Mouse (Mus musculus) urinary bladder, postnatal 4 days (tissue): ENCODE results near the gene Gm21936.
"Not testable (repeated sequence)": the region's sequence is repeated elsewhere in the genome, so short reads cannot be mapped to it uniquely, and the experiment has no call there.

Experiments used
- DNase-seq, 2 experiments: peaks; one replicate each; pipeline ENCODE4 v3.0.0; 2021 to 2022; ENCODE audit warnings: low spot score in 2 of 2

Gene Gm21936

DNA sequence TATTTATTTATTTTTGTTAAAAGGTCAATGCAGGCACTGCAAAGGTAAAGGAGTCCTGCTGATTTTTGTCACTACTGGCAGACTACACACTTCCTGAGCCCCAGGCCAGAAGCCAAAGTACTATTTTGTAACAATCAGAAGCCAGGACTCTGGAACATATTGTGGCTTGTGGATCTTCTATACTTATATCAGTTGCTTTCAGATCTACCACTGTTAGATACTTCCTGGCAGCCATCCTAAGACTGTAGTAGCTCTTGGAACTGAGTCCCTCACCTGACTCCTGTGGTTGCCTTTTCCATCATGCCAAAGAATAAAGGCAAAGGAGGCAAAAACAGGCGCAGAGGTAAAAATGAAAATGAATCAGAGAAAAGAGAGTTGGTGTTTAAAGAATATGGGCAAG lies at the start of gene Gm21936:
TSS of gene Gm21936 (plus strand) at position 301 of the 400 bp plus-strand sequence.
- not testable (repeated sequence) for DNase-seq

DNA sequence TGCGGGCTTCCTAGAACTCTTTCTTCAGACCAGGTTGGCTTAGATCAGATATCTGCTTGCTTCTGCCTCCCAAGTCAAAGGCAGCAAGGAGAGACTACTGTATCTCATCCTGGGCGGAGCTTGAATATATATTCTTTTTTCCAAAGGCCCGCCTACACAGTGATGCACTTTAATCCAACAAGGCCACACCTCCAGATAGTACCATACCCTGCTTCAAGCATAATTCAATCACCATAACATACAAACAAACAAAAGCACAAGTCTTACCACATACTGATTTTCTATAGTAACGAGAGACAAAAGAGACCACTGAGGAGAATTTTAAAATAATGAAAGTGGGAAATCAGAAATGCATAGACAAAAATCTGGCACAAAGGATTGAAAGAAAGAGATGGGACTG lies 19.7 kb upstream of the Gm21936 start, which contains the start of gene Gm21319:
TSS of gene Gm21319 (minus strand) at position 101 of the 400 bp plus-strand sequence.
- DNase-seq = not testable (repeated sequence)

DNA sequence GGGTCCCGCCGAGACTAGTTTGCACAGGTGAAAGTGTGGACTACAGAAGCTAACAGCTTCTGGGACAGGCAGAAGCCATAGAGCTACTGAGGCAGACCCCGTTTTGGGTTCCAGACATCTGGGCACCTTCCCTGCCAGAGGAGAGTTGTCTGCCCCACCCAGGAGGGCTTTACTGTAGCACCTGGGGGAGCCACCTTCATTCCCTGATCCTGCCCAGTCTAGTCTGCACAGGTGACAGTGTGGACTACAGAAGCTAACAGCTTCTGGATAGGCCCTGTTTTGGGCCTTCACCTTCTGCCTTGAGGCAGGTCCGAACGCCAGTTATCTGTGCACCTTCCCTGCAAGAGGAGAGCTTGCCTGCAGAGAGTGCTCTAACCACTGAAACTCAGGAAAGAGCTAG lies 2.7 kb downstream of the Gm21936 start:
- not testable (repeated sequence) for DNase-seq

DNA sequence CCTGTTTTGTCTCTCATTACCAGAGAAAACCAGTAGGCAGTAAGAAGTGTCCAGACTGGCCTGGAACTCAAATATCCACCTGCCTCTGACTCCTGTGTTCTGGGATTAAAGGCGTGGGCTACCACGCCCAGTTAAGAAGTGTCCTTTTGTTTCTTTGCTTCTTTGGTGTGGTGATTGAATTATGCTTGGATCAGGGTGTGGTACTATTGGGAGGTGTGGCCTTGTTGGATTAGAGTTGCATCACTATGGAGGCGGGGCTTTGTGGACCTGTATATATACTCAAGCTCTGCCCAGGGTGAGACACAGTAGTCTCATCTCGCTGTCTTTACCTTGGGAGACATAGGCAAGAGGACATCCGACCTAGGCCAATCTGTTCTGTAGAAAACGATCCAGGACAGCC lies 21.0 kb downstream of the Gm21936 start, which contains the start of gene BB287469:
TSS of gene BB287469 (plus strand) at position 301 of the 400 bp plus-strand sequence.
- not testable (repeated sequence) for DNase-seq

DNA sequence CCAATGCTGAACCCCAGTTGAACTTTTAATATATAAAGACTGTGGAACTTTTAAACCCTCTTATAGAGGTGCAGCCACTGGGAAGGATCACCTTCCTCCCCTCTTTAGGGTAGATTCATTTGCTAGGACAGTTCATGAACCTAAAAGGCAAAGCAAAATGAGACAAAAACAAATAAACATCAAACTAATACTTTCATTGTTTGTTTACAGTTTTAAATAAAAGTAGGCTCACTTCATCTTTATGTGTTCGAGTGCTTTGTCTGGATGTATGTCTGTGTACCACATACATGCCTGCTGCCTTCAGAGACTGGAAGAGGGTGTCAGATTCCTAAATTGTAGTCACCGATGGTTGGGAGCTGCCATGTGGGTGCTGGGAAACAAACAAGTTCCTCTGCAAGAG lies 46.9 kb downstream of the Gm21936 start, which contains the start of gene Gm2001:
TSS of gene Gm2001 (minus strand) at position 101 of the 400 bp plus-strand sequence.
- DNase-seq = not testable (repeated sequence)
